Mouse (Mus musculus) heart, postnatal 10 days (tissue): Measurements from ENCODE around the gene Stk11. TPM values are rescaled to one million over a fixed set of nuclear protein-coding genes. Genes with fewer than 3 reads are reported as not detected.

Experiments
- DNase-seq, 2 experiments: peaks; one replicate each; pipeline ENCODE4 v3.0.0; 2021
- intact Hi-C: fragments of 180-260 bp; cut with DNase I; formaldehyde crosslinking; loops from one replicate; pipeline ENCODE4 v1.15.1; 2025
- total RNA-seq, 2 experiments: library from RNA; stranded (reverse); gene quantifications; 2 replicates each; pipeline ENCODE4 v1.2.3; 2021

Stk11 gene
- total RNA-seq, 2 experiments from 2014 or later, result 110 to 112 TPM

GRCm38 (mm10) chr10:80141243-80141642 lies 25.6 kb downstream of the Stk11 start:
- intact Hi-C loops, result loop anchor here (2.0 to 5.0 kb wide), 3 partner anchors 24 to 284 kb away; partner anchors contain the start of gene Cnn2
- DNase-seq, result peak; percentile 94 to 96

- intact Hi-C loops, result loop anchor here (2.0 to 5.0 kb wide), 3 partner anchors 25 to 285 kb away; partner anchors contain the start of gene Cnn2
Measured at GRCm38 (mm10) chr10:80141786-80142529, 26.4 kb downstream of the Stk11 start.

GRCm38 (mm10) chr10:80142530-80142925 lies 26.9 kb downstream of the Stk11 start:
- DNase-seq, result no peak
- intact Hi-C loops, result loop anchor here (5.0 kb wide), 2 partner anchors 155 to 285 kb away; partner anchors contain the start of gene Cnn2

More at GRCm38 (mm10) chr10:80141786-80142529, 26.4 kb downstream of the Stk11 start:
- DNase-seq, result peak; percentile 97 to 98

- intact Hi-C loops, result loop anchor here (5.0 kb wide), 2 partner anchors 156 to 286 kb away; partner anchors contain the start of gene Cnn2
Measured at GRCm38 (mm10) chr10:80143664-80144063, 28.1 kb downstream of the Stk11 start.

GRCm38 (mm10) chr10:80144159-80144558 lies 28.6 kb downstream of the Stk11 start:
- intact Hi-C loops, result loop anchor here (5.0 kb wide), 2 partner anchors 157 to 287 kb away; partner anchors contain the start of gene Cnn2
- DNase-seq, result no peak

More at GRCm38 (mm10) chr10:80143664-80144063, 28.1 kb downstream of the Stk11 start:
- DNase-seq, result no peak

GRCm38 (mm10) chr10:80144864-80145838 lies 29.5 kb downstream of the Stk11 start:
- intact Hi-C loops, result loop anchor here (1.0 to 5.0 kb wide), 3 partner anchors 20 to 288 kb away; partner anchors contain the start of genes Cirbp and Cnn2
- peak; percentile 79 to 88 for DNase-seq

GRCm38 (mm10) chr10:80145896-80146295 lies 30.3 kb downstream of the Stk11 start:
- DNase-seq, result peak; percentile 77 to 87
- intact Hi-C loops, result loop anchor here (1.0 kb wide), 1 partner anchor 19 kb away; the partner anchor contains the start of gene Cirbp

GRCm38 (mm10) chr10:80146568-80147011 lies 31.0 kb downstream of the Stk11 start:
- DNase-seq, result peak; percentile 69 to 80
- intact Hi-C loops, result no loop called here

- peak in 1 of 2 experiments; percentile 60 for DNase-seq
- intact Hi-C loops, result no loop called here
Measured at GRCm38 (mm10) chr10:80147146-80147718, 31.6 kb downstream of the Stk11 start.

- DNase-seq, result peak; percentile 91 to 93
Measured at GRCm38 (mm10) chr10:80147719-80148601, 32.4 kb downstream of the Stk11 start, which contains the start of gene Midn. Midn (plus strand) TSS chr10:80148272.

GRCm38 (mm10) chr10:80148610-80149290 lies 33.1 kb downstream of the Stk11 start:
- intact Hi-C loops, result no loop called here

More at GRCm38 (mm10) chr10:80147719-80148601, 32.4 kb downstream of the Stk11 start, which contains the start of gene Midn:
- intact Hi-C loops, result no loop called here

GRCm38 (mm10) chr10:80149291-80150225 lies 34.0 kb downstream of the Stk11 start:
- DNase-seq, result peak; percentile 97 to 98
- intact Hi-C loops, result no loop called here

More at GRCm38 (mm10) chr10:80148610-80149290, 33.1 kb downstream of the Stk11 start:
- peak; percentile 97 for DNase-seq

- intact Hi-C loops, result no loop called here
- peak; percentile 69 to 74 for DNase-seq
Measured at GRCm38 (mm10) chr10:80150226-80151210, 34.9 kb downstream of the Stk11 start.

- intact Hi-C loops, result no loop called here
- DNase-seq, result peak; percentile 82 to 83
Measured at GRCm38 (mm10) chr10:80151211-80152034, 35.8 kb downstream of the Stk11 start.
